Mouse (Mus musculus) brain, adult 2 months (tissue): ENCODE results near the gene Pank4.

Source experiments
- DNase-seq: peaks from one replicate; pipeline ENCODE4 v3.0.0; 2011; ENCODE audit warnings: low read depth, low spot score

Pank4 gene

GRCm38 (mm10) chr4:154943323-154944039 is 20.4 kb upstream of the Pank4 start:
- DNase-seq, result no peak

GRCm38 (mm10) chr4:154944121-154944590 is 19.8 kb upstream of the Pank4 start:
- peak; percentile 98 for DNase-seq

- DNase-seq, result peak; percentile 91
Measured at GRCm38 (mm10) chr4:154946319-154946718, 17.6 kb upstream of the Pank4 start.

- DNase-seq, result no peak
Measured at GRCm38 (mm10) chr4:154948066-154948939, 15.6 kb upstream of the Pank4 start.

- DNase-seq, result no peak
Measured at GRCm38 (mm10) chr4:154948940-154949588, 14.9 kb upstream of the Pank4 start.

GRCm38 (mm10) chr4:154949589-154949982 is 14.3 kb upstream of the Pank4 start:
- no peak for DNase-seq

GRCm38 (mm10) chr4:154952461-154953241 is 11.3 kb upstream of the Pank4 start:
- DNase-seq, result no peak

- no peak for DNase-seq
Measured at GRCm38 (mm10) chr4:154956604-154957003, 7.3 kb upstream of the Pank4 start.

- peak; percentile 83 for DNase-seq
Measured at GRCm38 (mm10) chr4:154957289-154957993, 6.5 kb upstream of the Pank4 start.

GRCm38 (mm10) chr4:154958171-154958570 is 5.8 kb upstream of the Pank4 start:
- peak; percentile 89 for DNase-seq

GRCm38 (mm10) chr4:154958621-154959020 is 5.3 kb upstream of the Pank4 start:
- DNase-seq, result no peak

GRCm38 (mm10) chr4:154960021-154960689 is 3.8 kb upstream of the Pank4 start:
- DNase-seq, result peak; percentile 57

- DNase-seq, result peak; percentile 52
Measured at GRCm38 (mm10) chr4:154960690-154961225, 3.2 kb upstream of the Pank4 start, which contains the start of gene Hes5. Gene Hes5, plus strand, starts transcription at chr4:154960923.

GRCm38 (mm10) chr4:154961226-154961738 is 2.6 kb upstream of the Pank4 start:
- DNase-seq, result peak; percentile 67

- DNase-seq, result no peak
Measured at GRCm38 (mm10) chr4:154961911-154962310, 2.0 kb upstream of the Pank4 start.

- DNase-seq, result no peak
Measured at GRCm38 (mm10) chr4:154962683-154963082, 1.2 kb upstream of the Pank4 start.

GRCm38 (mm10) chr4:154963190-154963836 is 610 bp upstream of the Pank4 start:
- peak; percentile 79 for DNase-seq

GRCm38 (mm10) chr4:154964581-154965235 is 785 bp downstream of the Pank4 start:
- no peak for DNase-seq
